ENCODE assay signal across 9 mouse cellular contexts in genomic region chr7:139266886-139267870, GRCm38 (mm10). TPM values are rescaled to one million over a fixed set of nuclear protein-coding genes. Genes with fewer than 3 reads are reported as not detected.
DNase-seq lines count a peak whose midpoint lies in the region; ATAC-seq lines count a peak whose summit lies in the region.
"Had no signal": no experiment of that assay in that cellular context is flagged by ENCODE, and none has a peak within 500 bp of the region (broad histone marks: within the 10 kb centered on the region; RNA-seq: fewer than 3 reads in every experiment).

No protein-coding gene starts in this region.

- H3K27ac ChIP-seq in intestine, embryonic 16.5 days (ENCODE audit: low read length): no peak overlapping the region
- no peak overlapping the region for H3K27ac ChIP-seq in intestine, embryonic 15.5 days
- H3K27ac ChIP-seq: forebrain, embryonic 15.5 days; liver, embryonic 15.5 days had no signal

- 69% methylated on average over 8 of the region's 8 CpGs for WGBS in intestine, embryonic 16.5 days
- WGBS in intestine, embryonic 15.5 days: 73% methylated on average over 8 of the region's 8 CpGs

- H3K36me3 ChIP-seq in intestine, embryonic 16.5 days (ENCODE audit: control insufficient read depth, insufficient read depth, low read length): peaks cover 4% of the 10 kb centered on the region
- H3K36me3 ChIP-seq in intestine, embryonic 15.5 days: 0 out of 2 replicates have a peak, but pooled peaks cover 3% of the 10 kb centered on the region
- H3K36me3 ChIP-seq: forebrain, embryonic 15.5 days; liver, embryonic 15.5 days had no signal

- peaks cover 30% of the 10 kb centered on the region for H3K4me1 ChIP-seq in intestine, embryonic 16.5 days (ENCODE audit: control insufficient read depth, insufficient read depth, low read length)
- H3K4me1 ChIP-seq in intestine, embryonic 15.5 days (replicated peaks): peaks cover 32% of the 10 kb centered on the region
- H3K4me1 ChIP-seq: forebrain, embryonic 15.5 days had no signal

- H3K9me3 ChIP-seq in intestine, embryonic 16.5 days (ENCODE audit: control insufficient read depth, low read length): no peaks in the 10 kb centered on the region
- no peaks in the 10 kb centered on the region for H3K9me3 ChIP-seq in intestine, embryonic 15.5 days
- H3K9me3 ChIP-seq: forebrain, embryonic 15.5 days; liver, embryonic 15.5 days had no signal

- no peaks in the 10 kb centered on the region for H3K27me3 ChIP-seq in intestine, embryonic 16.5 days (replicated peaks; ENCODE audit: control insufficient read depth, insufficient read depth, low read length)
- no peaks in the 10 kb centered on the region for H3K27me3 ChIP-seq in intestine, embryonic 15.5 days (replicated peaks)
- H3K27me3 ChIP-seq: forebrain, embryonic 15.5 days; liver, embryonic 15.5 days had no signal

- H3K9ac ChIP-seq in intestine, embryonic 16.5 days (ENCODE audit: low read depth, low read length): 0 out of 2 replicates have a peak overlapping the region, but pooled peaks have one; percentile 11
- no peak overlapping the region for H3K9ac ChIP-seq in intestine, embryonic 15.5 days
- H3K9ac ChIP-seq: forebrain, embryonic 15.5 days; liver, embryonic 15.5 days had no signal

- H3K4me2 ChIP-seq in intestine, embryonic 16.5 days (ENCODE audit: low read depth, low read length): no peak overlapping the region
- no peak overlapping the region for H3K4me2 ChIP-seq in intestine, embryonic 15.5 days (replicated peaks)
- H3K4me2 ChIP-seq: forebrain, embryonic 15.5 days; liver, embryonic 15.5 days had no signal

- H3K4me3 ChIP-seq in intestine, embryonic 16.5 days (ENCODE audit: low read length): no peak overlapping the region
- H3K4me3 ChIP-seq in intestine, embryonic 15.5 days (replicated peaks): no peak overlapping the region
- H3K4me3 ChIP-seq: forebrain, embryonic 15.5 days; liver, embryonic 15.5 days had no signal

- ATAC-seq in intestine, embryonic 16.5 days: no peak
- no peak for ATAC-seq in intestine, embryonic 15.5 days
- ATAC-seq in granulocyte monocyte progenitor cell, adult 5-6 weeks (replicated peaks; ENCODE audit: poor library complexity, severe bottlenecking): peak; percentile 60
- ATAC-seq: forebrain, embryonic 15.5 days had no signal

- peak; percentile 77 for DNase-seq in adrenal gland, adult 2 months
- peak; percentile 81 for DNase-seq in lung, postnatal 36 days
- DNase-seq in spleen, postnatal 14 days (ENCODE audit: low spot score in 2 of 2): no peak
- no peak for DNase-seq in thymus, postnatal 36 days

RNA-seq across cellular contexts. Expression of gene Pwwp2b, which starts 18.9 kb away (rescaled TPM):
- 24.3 and 26.1 TPM in 2 replicates for polyA plus RNA-seq in intestine, embryonic 16.5 days (2015; fragmentation: Nextera tagmentation; extraction: Ambion mirVana)
- polyA plus RNA-seq in intestine, embryonic 15.5 days (2015; fragmentation: Nextera tagmentation; extraction: Ambion mirVana): 20.3 and 21.4 TPM in 2 replicates
- 10 to 100 TPM in 1 of 2 experiments, 1 to 10 TPM in 1; 8.9 to 16.1 TPM for total RNA-seq in adrenal gland, adult 2 months (2021)
- 19.6 and 24.4 TPM in 2 replicates for polyA plus RNA-seq in adrenal gland, adult 2 months (2012; rRNA removed)
- total RNA-seq in granulocyte monocyte progenitor cell, adult 5-6 weeks (2014; fragmentation: Nextera tagmentation): 5.1 and 5.7 TPM in 2 replicates
- total RNA-seq in granulocyte monocyte progenitor cell, adult 5-6 weeks (2017): 1.6 and 4.4 TPM in 2 replicates

RNA-seq across cellular contexts. Expression of gene Stk32c, which starts 54.1 kb away (rescaled TPM):
- 0.10 and 0.15 TPM in 2 replicates for polyA plus RNA-seq in intestine, embryonic 16.5 days (2015; fragmentation: Nextera tagmentation; extraction: Ambion mirVana)
- polyA plus RNA-seq in intestine, embryonic 15.5 days (2015; fragmentation: Nextera tagmentation; extraction: Ambion mirVana): 0.10 and 0.29 TPM in 2 replicates
- total RNA-seq in adrenal gland, adult 2 months (2021): 1 to 10 TPM; 2.8 to 3.1 TPM
- polyA plus RNA-seq in adrenal gland, adult 2 months (2012; rRNA removed): 3.1 and 7.4 TPM in 2 replicates
- 0.28 TPM in 1 of 2 replicates, not detected in the other for total RNA-seq in granulocyte monocyte progenitor cell, adult 5-6 weeks (2014; fragmentation: Nextera tagmentation)
- not detected in 2 replicates for total RNA-seq in granulocyte monocyte progenitor cell, adult 5-6 weeks (2017)
- polyA plus RNA-seq: liver, embryonic 15.5 days had no signal

RNA-seq across cellular contexts. Expression of gene Lrrc27, which starts 54.4 kb away (rescaled TPM):
- 4.0 and 4.4 TPM in 2 replicates for polyA plus RNA-seq in intestine, embryonic 16.5 days (2015; fragmentation: Nextera tagmentation; extraction: Ambion mirVana)
- 4.4 TPM in 2 replicates for polyA plus RNA-seq in intestine, embryonic 15.5 days (2015; fragmentation: Nextera tagmentation; extraction: Ambion mirVana)
- total RNA-seq in adrenal gland, adult 2 months (2021): 1 to 10 TPM; 4.1 to 8.3 TPM
- 7.6 and 7.8 TPM in 2 replicates for polyA plus RNA-seq in adrenal gland, adult 2 months (2012; rRNA removed)
- 7.4 TPM in 1 of 2 replicates, not detected in the other for total RNA-seq in granulocyte monocyte progenitor cell, adult 5-6 weeks (2014; fragmentation: Nextera tagmentation)
- 0.56 and 3.5 TPM in 2 replicates for total RNA-seq in granulocyte monocyte progenitor cell, adult 5-6 weeks (2017)

Comparison
In these comparisons a context has a peak if more than half of its experiments do, and no peak if none do; other contexts are left out.
1. DNase-seq: peak in adrenal gland, adult 2 months (single experiment) and lung, postnatal 36 days (single experiment); none in spleen, postnatal 14 days (0 of 2) and thymus, postnatal 36 days (0 of 2).